Mouse (Mus musculus): ENCODE measurements around the gene Gpc3.

GRCm38 (mm10) chrX:52526086-52526485 is 87.7 kb downstream of the Gpc3 start:
- TF ChIP-seq CTCF (IDR thresholded peaks at IDR 0.05; ENCODE audit: low read depth, low read length) (no peak), POLR2AphosphoS5 (IDR thresholded peaks at IDR 0.05; ENCODE audit: insufficient replicate concordance, low read depth, low read length) (no peak)
